Mouse (Mus musculus): ENCODE measurements at regions not wholly inside any gene's neighbourhood (a gene's known extent, or its start where the extent isn't known, plus 50 kb on each side); places are given as distances from the start of the nearest gene placed in this dataset.

DNA sequence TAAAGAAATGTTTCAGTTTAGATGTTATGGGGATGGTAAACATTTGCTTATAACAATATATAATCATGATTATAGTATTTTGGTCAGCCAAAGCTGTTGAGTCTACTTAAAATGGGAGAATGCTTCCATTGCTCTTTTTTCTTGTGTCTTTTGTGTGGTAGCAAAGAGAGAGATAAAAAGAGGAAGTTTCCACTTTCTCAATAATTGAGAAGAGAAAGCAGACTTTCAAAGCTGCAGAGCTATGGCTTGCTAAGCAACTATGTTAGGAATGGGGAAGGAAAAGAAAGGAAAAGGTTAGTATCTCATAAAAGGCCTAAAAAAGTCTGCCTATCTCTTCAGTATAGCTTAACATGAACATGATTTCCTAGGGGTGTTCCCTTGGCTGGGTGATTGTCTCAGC lies 529.9 kb downstream of the 1700017N19Rik start:
- TF ChIP-seq POLR2A (IDR thresholded peaks at IDR 0.05; ENCODE audit: extremely low read depth, insufficient read depth, low read length) (no peak), CTCF (IDR thresholded peaks at IDR 0.05; ENCODE audit: low read depth, low read length) (no peak)

Data from liver, adult 2 months (tissue).